Mouse (Mus musculus) C2C12 (cell line): Measurements from ENCODE around the gene Dpp7.

Experiments
- CEBPB ChIP-seq: IDR thresholded peaks from one replicate; pipeline ENCODE4 v1.6.1; 2011; ENCODE audit warnings: low read depth, mild to moderate bottlenecking, control low read depth, moderate library complexity
- CTCF ChIP-seq: IDR thresholded peaks from one replicate; pipeline ENCODE4 v1.5.1; 2011; ENCODE audit not compliant: control insufficient read depth, insufficient read depth, insufficient read length
- MAX ChIP-seq: IDR thresholded peaks from one replicate; pipeline ENCODE4 v1.6.1; 2011; ENCODE audit warnings: mild to moderate bottlenecking, control low read depth
- MYOG ChIP-seq: IDR thresholded peaks from one replicate; pipeline ENCODE4 v1.6.1; 2011; ENCODE audit not compliant: control insufficient read depth, insufficient read length; ENCODE audit errors: extremely low read depth
- USF1 ChIP-seq: IDR thresholded peaks from one replicate; pipeline ENCODE4 v1.6.1; 2011; ENCODE audit warnings: low read depth, mild to moderate bottlenecking, control low read depth, moderate library complexity

DNA sequence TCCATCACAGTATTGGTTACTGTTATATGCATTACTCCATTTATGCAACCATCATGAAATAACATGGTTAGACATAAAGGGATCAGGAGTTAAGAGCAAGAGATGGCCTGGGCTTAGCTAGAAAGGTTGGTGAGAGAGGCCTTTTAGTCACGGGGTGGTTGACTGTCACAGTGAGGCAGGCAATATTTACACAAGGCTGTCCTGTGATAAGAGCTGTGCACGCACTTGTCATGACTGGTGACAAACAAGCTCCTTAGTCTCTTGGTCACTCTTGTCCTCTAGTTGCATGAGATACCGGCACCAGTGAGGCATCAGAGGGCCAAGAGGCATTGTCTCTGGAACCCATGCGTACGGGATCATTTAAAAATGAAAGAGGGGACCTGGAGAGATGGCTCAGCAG is 28.3 kb upstream of the Dpp7 start:
- no peak for TF ChIP-seq USF1
- TF ChIP-seq CTCF = no peak
- TF ChIP-seq MAX = no peak
- no peak for TF ChIP-seq MYOG
- TF ChIP-seq CEBPB = no peak
